Mouse (Mus musculus): ENCODE results near the gene Gpd2. TPM values are rescaled to one million over a fixed set of nuclear protein-coding genes. Genes with fewer than 3 reads are reported as not detected.

Gene Gpd2
- total RNA-seq, 2 experiments from 2014 or later: 23.5 to 27.9 TPM

GRCm38 (mm10) chr2:57296069-57296468 lies 58.6 kb downstream of the Gpd2 start:
- peak; percentile 44 for ATAC-seq (replicated peaks; ENCODE audit: poor library complexity)

- no peak for ATAC-seq (replicated peaks; ENCODE audit: poor library complexity)
Measured at GRCm38 (mm10) chr2:57297226-57297625, 59.8 kb downstream of the Gpd2 start.

GRCm38 (mm10) chr2:57301539-57301938 lies 64.1 kb downstream of the Gpd2 start:
- ATAC-seq (replicated peaks; ENCODE audit: poor library complexity): peak; percentile 39; the same call in 1 of the 2 replicates

GRCm38 (mm10) chr2:57304212-57304611 lies 66.8 kb downstream of the Gpd2 start:
- ATAC-seq (replicated peaks; ENCODE audit: poor library complexity): no peak

GRCm38 (mm10) chr2:57312268-57312797 lies 74.9 kb downstream of the Gpd2 start:
- ATAC-seq (replicated peaks; ENCODE audit: poor library complexity): no peak

GRCm38 (mm10) chr2:57316055-57316454 lies 78.6 kb downstream of the Gpd2 start:
- peak; percentile 96 for ATAC-seq (replicated peaks; ENCODE audit: poor library complexity)

GRCm38 (mm10) chr2:57318336-57318735 lies 80.9 kb downstream of the Gpd2 start:
- no peak; the same call in 1 of the 2 replicates for ATAC-seq (replicated peaks; ENCODE audit: poor library complexity)

- ATAC-seq (replicated peaks; ENCODE audit: poor library complexity): no peak
Measured at GRCm38 (mm10) chr2:57326091-57326490, 88.7 kb downstream of the Gpd2 start.

GRCm38 (mm10) chr2:57329327-57329726 lies 91.9 kb downstream of the Gpd2 start:
- ATAC-seq (replicated peaks; ENCODE audit: poor library complexity): no peak

GRCm38 (mm10) chr2:57330812-57331211 lies 93.4 kb downstream of the Gpd2 start:
- ATAC-seq (replicated peaks; ENCODE audit: poor library complexity): peak; percentile 80

- peak; percentile 78 for ATAC-seq (replicated peaks; ENCODE audit: poor library complexity)
Measured at GRCm38 (mm10) chr2:57331266-57331665, 93.8 kb downstream of the Gpd2 start.

- no peak for ATAC-seq (replicated peaks; ENCODE audit: poor library complexity)
Measured at GRCm38 (mm10) chr2:57333481-57333880, 96.0 kb downstream of the Gpd2 start.

GRCm38 (mm10) chr2:57335397-57335796 lies 98.0 kb downstream of the Gpd2 start:
- no peak for ATAC-seq (replicated peaks; ENCODE audit: poor library complexity)

GRCm38 (mm10) chr2:57338779-57339178 lies 101.3 kb downstream of the Gpd2 start:
- ATAC-seq (replicated peaks; ENCODE audit: poor library complexity): no peak

- ATAC-seq (replicated peaks; ENCODE audit: poor library complexity): no peak
Measured at GRCm38 (mm10) chr2:57342910-57343309, 105.5 kb downstream of the Gpd2 start.

GRCm38 (mm10) chr2:57350615-57351014 lies 113.2 kb downstream of the Gpd2 start:
- ATAC-seq (replicated peaks; ENCODE audit: poor library complexity): peak; percentile 97

- ATAC-seq (replicated peaks; ENCODE audit: poor library complexity): no peak
Measured at GRCm38 (mm10) chr2:57353722-57354432, 116.4 kb downstream of the Gpd2 start.

- ATAC-seq (replicated peaks; ENCODE audit: poor library complexity): no peak
Measured at GRCm38 (mm10) chr2:57354848-57355247, 117.4 kb downstream of the Gpd2 start.

GRCm38 (mm10) chr2:57356222-57356822 lies 118.9 kb downstream of the Gpd2 start:
- ATAC-seq (replicated peaks; ENCODE audit: poor library complexity): peak; percentile 92

GRCm38 (mm10) chr2:57362503-57362902 lies 125.1 kb downstream of the Gpd2 start:
- peak; percentile 84 for ATAC-seq (replicated peaks; ENCODE audit: poor library complexity)

- peak; percentile 69 for ATAC-seq (replicated peaks; ENCODE audit: poor library complexity)
Measured at GRCm38 (mm10) chr2:57374647-57375046, 137.2 kb downstream of the Gpd2 start.

GRCm38 (mm10) chr2:57375138-57375837 lies 137.9 kb downstream of the Gpd2 start:
- no peak for ATAC-seq (replicated peaks; ENCODE audit: poor library complexity)

Data from megakaryocyte progenitor cell, adult 5-6 weeks (primary cell).